Mouse (Mus musculus) heart, adult 2 months (tissue): ENCODE measurements around the gene Rnf157. TPM values are rescaled to one million over a fixed set of nuclear protein-coding genes. Genes with fewer than 3 reads are reported as not detected.

Experiments
- DNase-seq, 2 experiments: peaks; one replicate each; pipeline ENCODE4 v3.0.0; 2021
- H3K27ac ChIP-seq: fragments of 200-600 bp; 2 replicates; pipeline ENCODE4 v1.8.1; 2022
- H3K27me3 ChIP-seq: fragments of 200-500 bp; 2 replicates; pipeline ENCODE4 v1.6.1; 2012; ENCODE audit warnings: mild to moderate bottlenecking, low read length, inconsistent platforms, mixed read lengths; ENCODE audit not compliant: control insufficient read depth, insufficient read depth
- H3K36me3 ChIP-seq: fragments of 200-500 bp; 2 replicates; pipeline ENCODE4 v1.6.1; 2012; ENCODE audit warnings: low read length, inconsistent platforms; ENCODE audit not compliant: control insufficient read depth, insufficient read depth
- H3K4me1 ChIP-seq: fragments of 200-500 bp; 2 replicates; pipeline ENCODE4 v1.6.1; 2011; ENCODE audit warnings: low read length; ENCODE audit not compliant: control insufficient read depth, insufficient read depth
- H3K4me3 ChIP-seq: fragments of 200-600 bp; 2 replicates; pipeline ENCODE4 v1.8.1; 2022
- H3K79me2 ChIP-seq: fragments of 200-500 bp; replicated peaks from 2 replicates; pipeline ENCODE4 v1.6.1; 2012; ENCODE audit warnings: mild to moderate bottlenecking, inconsistent platforms, low read length, moderate library complexity, mixed read lengths; ENCODE audit not compliant: control insufficient read depth, insufficient read depth
- H3K9ac ChIP-seq: fragments of 200-500 bp; 2 replicates; pipeline ENCODE4 v1.6.1; 2012; ENCODE audit warnings: low read depth, mild to moderate bottlenecking, control low read depth, inconsistent platforms, low read length, mixed read lengths
- CTCF ChIP-seq: fragments of 200-600 bp; IDR thresholded peaks from 2 replicates; pipeline ENCODE4 v1.8.1; 2022; ENCODE audit warnings: antibody characterized with exemption, mild to moderate bottlenecking, moderate library complexity
- EP300 ChIP-seq: fragments of 200-500 bp; IDR thresholded peaks from 2 replicates; pipeline ENCODE4 v1.6.1; 2011; ENCODE audit warnings: low read depth, low read length, control low read depth; ENCODE audit not compliant: insufficient read depth
- POLR2A ChIP-seq: fragments of 200-500 bp; IDR thresholded peaks from 2 replicates; pipeline ENCODE4 v1.6.1; 2011; ENCODE audit warnings: mild to moderate bottlenecking, low read depth, low read length, control low read depth; ENCODE audit not compliant: insufficient read depth
- WGBS: fragments of 180-500 bp; shearing (Covaris S2); methylation state at CpG from one replicate; pipeline ENCODE4 v1.1.7; 2018; 5-methylcytosine and 5-hydroxymethylcytosine counted together
- intact Hi-C: fragments of 180-260 bp; cut with DNase I; formaldehyde crosslinking; loops from one replicate; pipeline ENCODE4 v1.15.1; 2025
- polyA plus RNA-seq: library from polyadenylated mRNA; depleted of rRNA; stranded (reverse); fragments of >200 nt; gene quantifications from 2 replicates; pipeline ENCODE4 v1.2.3, GENCODE M21; 2012
- total RNA-seq, 2 experiments: library from RNA; stranded (reverse); gene quantifications; 2 replicates each; pipeline ENCODE4 v1.2.3; 2021

Gene Rnf157
- total and polyA plus RNA-seq, 3 experiments, result 3.0 to 7.2 (median 6.0) TPM

- H3K4me3 ChIP-seq, result no peak overlapping the region
- H3K79me2 ChIP-seq, result no peaks in the 10 kb centered on the region
- 64% methylated on average over 19 of the region's 19 CpGs for WGBS
- no peak for DNase-seq
- no peaks in the 10 kb centered on the region for H3K4me1 ChIP-seq
- intact Hi-C loops, result no loop called here
- H3K9ac ChIP-seq, result no peak overlapping the region
- no peak overlapping the region for H3K27ac ChIP-seq
- H3K27me3 ChIP-seq, result peaks cover 6% of the 10 kb centered on the region
- TF ChIP-seq CTCF (no peak), POLR2A (no peak), EP300 (no peak)
- no peaks in the 10 kb centered on the region for H3K36me3 ChIP-seq
Observed at GRCm38 (mm10) chr11:116332232-116332982, 80.4 kb downstream of the Rnf157 start.

GRCm38 (mm10) chr11:116330211-116330518 lies 82.7 kb downstream of the Rnf157 start:
- WGBS, result 65% methylated on average over 7 of the region's 7 CpGs
- Histone ChIP-seq H3K79me2 (no peaks in the 10 kb centered on the region), H3K27ac (no peak overlapping the region), H3K9ac (no peak overlapping the region), H3K4me1 (no peaks in the 10 kb centered on the region), H3K27me3 (peaks cover 6% of the 10 kb centered on the region), H3K36me3 (no peaks in the 10 kb centered on the region), H3K4me3 (no peak overlapping the region)
- DNase-seq, result no peak
- intact Hi-C loops, result no loop called here
- no peak for TF ChIP-seq POLR2A
- TF ChIP-seq EP300, result no peak
- TF ChIP-seq CTCF, result no peak

GRCm38 (mm10) chr11:116329314-116330210 lies 83.3 kb downstream of the Rnf157 start:
- H3K9ac ChIP-seq, result no peak overlapping the region
- H3K27me3 ChIP-seq, result peaks cover 6% of the 10 kb centered on the region
- H3K36me3 ChIP-seq, result no peaks in the 10 kb centered on the region
- no peaks in the 10 kb centered on the region for H3K79me2 ChIP-seq
- intact Hi-C loops, result no loop called here
- 59% methylated on average over 18 of the region's 18 CpGs for WGBS
- no peak overlapping the region for H3K27ac ChIP-seq
- no peak overlapping the region for H3K4me3 ChIP-seq
- no peak for DNase-seq
- no peaks in the 10 kb centered on the region for H3K4me1 ChIP-seq
- TF ChIP-seq POLR2A (no peak), CTCF (no peak), EP300 (no peak)

DNA sequence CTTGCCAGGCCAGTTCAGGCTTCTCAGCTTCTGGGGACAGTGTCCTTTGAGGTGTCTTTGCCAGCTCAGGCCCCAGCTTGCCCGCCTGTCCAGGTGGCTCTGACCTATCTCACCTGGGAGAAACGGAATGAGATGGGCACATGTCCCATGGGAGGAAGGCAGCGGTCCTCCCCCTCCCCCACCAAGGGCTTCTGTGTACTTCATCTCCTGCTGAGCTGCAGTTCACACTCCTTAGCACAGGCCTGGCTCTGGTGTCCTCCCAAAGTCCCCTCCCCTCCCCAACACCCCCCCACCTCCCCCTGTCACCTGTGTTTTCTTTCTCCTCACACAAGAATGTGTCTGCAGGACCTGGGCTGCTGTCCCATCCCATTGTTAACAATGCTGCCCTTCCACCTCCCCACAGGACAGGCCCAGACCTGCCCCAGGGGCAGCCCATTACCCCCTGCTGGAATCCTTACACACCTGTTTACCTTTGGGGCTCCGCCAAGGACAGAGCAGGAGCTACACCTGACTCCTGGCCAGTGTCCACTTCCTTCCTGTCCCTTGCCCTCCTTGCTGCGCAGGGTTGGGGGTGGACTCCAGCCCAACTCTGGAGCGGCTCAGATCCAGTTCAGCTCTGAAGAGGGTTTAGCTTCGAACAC lies 85.7 kb downstream of the Rnf157 start:
- no peak for DNase-seq
- H3K79me2 ChIP-seq, result no peaks in the 10 kb centered on the region
- 73% methylated on average over 7 of the region's 7 CpGs for WGBS
- no peak overlapping the region for H3K4me3 ChIP-seq
- TF ChIP-seq EP300 (no peak), POLR2A (no peak), CTCF (no peak)
- H3K9ac ChIP-seq, result no peak overlapping the region
- no peaks in the 10 kb centered on the region for H3K4me1 ChIP-seq
- H3K36me3 ChIP-seq, result no peaks in the 10 kb centered on the region
- intact Hi-C loops, result no loop called here
- H3K27me3 ChIP-seq, result no peaks in the 10 kb centered on the region
- H3K27ac ChIP-seq, result no peak overlapping the region

GRCm38 (mm10) chr11:116318719-116319659 lies 93.8 kb downstream of the Rnf157 start:
- no peaks in the 10 kb centered on the region for H3K27me3 ChIP-seq
- no peak overlapping the region for H3K27ac ChIP-seq
- WGBS, result 2% methylated on average over 41 of the region's 41 CpGs
- peak overlapping the region; percentile 53 for H3K4me3 ChIP-seq
- peak overlapping the region; percentile 79 for H3K9ac ChIP-seq
- DNase-seq, result peak; percentile 85 to 95
- H3K36me3 ChIP-seq, result no peaks in the 10 kb centered on the region
- intact Hi-C loops, result loop anchor here (1.0 to 5.0 kb wide), 5 partner anchors 16 to 223 kb away; partner anchors contain the start of gene Foxj1
- TF ChIP-seq POLR2A, result no peak
- TF ChIP-seq EP300, result peak; percentile 65; the same call in 1 of the 2 replicates
- H3K4me1 ChIP-seq, result peaks cover 3% of the 10 kb centered on the region
- no peaks in the 10 kb centered on the region for H3K79me2 ChIP-seq
